Comparison of ENCODE assay signal across 20 mouse cellular contexts in genomic region chr12:111674850-111675486, GRCm38 (mm10). TPM values are rescaled to one million over a fixed set of nuclear protein-coding genes. Genes with fewer than 3 reads are reported as not detected.
DNase-seq lines count a peak whose midpoint lies in the region; ATAC-seq and TF ChIP-seq lines count a peak whose summit lies in the region.
"Had no signal": no experiment of that assay in that cellular context is flagged by ENCODE, and none has a peak within 500 bp of the region (broad histone marks: within the 10 kb centered on the region; RNA-seq: fewer than 3 reads in every experiment).

No protein-coding gene starts in this region.

- no peak overlapping the region for H3K9ac ChIP-seq in liver, adult 2 months (ENCODE audit: low read depth, low read length)
- no peak overlapping the region for H3K9ac ChIP-seq in liver, postnatal 0 days (replicated peaks)
- H3K9ac ChIP-seq: limb, embryonic 12.5 days; liver, embryonic 14.5 days had no signal

- no peak for ATAC-seq in liver, postnatal 0 days
- ATAC-seq in common myeloid progenitor, adult 5-6 weeks (replicated peaks; ENCODE audit: low read depth, poor library complexity, severe bottlenecking): peak; percentile 23
- ATAC-seq: hindbrain, postnatal 0 days had no signal

- H3K79me2 ChIP-seq in liver, adult 2 months (ENCODE audit: control insufficient read depth, insufficient read depth, low read length): no peaks in the 10 kb centered on the region

- H3K36me3 ChIP-seq in liver, adult 2 months (ENCODE audit: control insufficient read depth, insufficient read depth, low read length): no peaks in the 10 kb centered on the region
- no peaks in the 10 kb centered on the region for H3K36me3 ChIP-seq in liver, postnatal 0 days (replicated peaks; ENCODE audit: insufficient read depth, low read length)
- peaks cover 8% of the 10 kb centered on the region for H3K36me3 ChIP-seq in megakaryocyte, embryonic 14.5 days (replicated peaks; ENCODE audit: low read length)
- H3K36me3 ChIP-seq: limb, embryonic 12.5 days had no signal

- no peak for TF ChIP-seq POLR2A in liver, adult 2 months (IDR thresholded peaks at IDR 0.05; ENCODE audit: extremely low read depth, insufficient read depth, low read length)

- H3K27ac ChIP-seq in liver, adult 2 months (replicated peaks; ENCODE audit: insufficient read depth, low read depth, low read length): 0 out of 2 replicates have a peak overlapping the region, but pooled peaks have one; percentile 2
- no peak overlapping the region for H3K27ac ChIP-seq in liver, postnatal 0 days (ENCODE audit: low read depth)
- H3K27ac ChIP-seq: heart, adult 2 months; hindbrain, postnatal 0 days; limb, embryonic 12.5 days; liver, embryonic 14.5 days had no signal

- TF ChIP-seq EP300 in liver, postnatal 0 days (IDR thresholded peaks at IDR 0.05; ENCODE audit: low read depth): no peak

- H3K4me2 ChIP-seq in liver, postnatal 0 days (ENCODE audit: low read depth, low read length): no peak overlapping the region
- H3K4me2 ChIP-seq: limb, embryonic 12.5 days; midbrain, embryonic 11.5 days had no signal

- H3K9me3 ChIP-seq in liver, postnatal 0 days (ENCODE audit: low read length): no peaks in the 10 kb centered on the region
- no peaks in the 10 kb centered on the region for H3K9me3 ChIP-seq in megakaryocyte, embryonic 14.5 days
- H3K9me3 ChIP-seq: forebrain, embryonic 10.5 days; limb, embryonic 12.5 days had no signal

- peak; percentile 18 for DNase-seq in cerebellum, adult 11-12 months
- no peak for DNase-seq in cerebellum, postnatal 10 days
- DNase-seq in liver, adult 2 months (ENCODE audit: extremely low read depth, low read depth, low spot score): peak; percentile 19
- no peak for DNase-seq in liver, postnatal 0 days
- DNase-seq in lung, postnatal 14 days: no peak
- no peak for DNase-seq in urinary bladder, postnatal 4 days (ENCODE audit: low spot score in 2 of 2)
- DNase-seq: gastrocnemius, postnatal 10 days; heart, adult 2 months; heart, postnatal 36 days; kidney, adult 9 months; lung, postnatal 10 days; right cerebral cortex, postnatal 25 days; thymus, postnatal 4 days had no signal

- peaks cover 9% of the 10 kb centered on the region; the same call in 1 of the 2 replicates for H3K4me1 ChIP-seq in liver, adult 2 months (ENCODE audit: control insufficient read depth, insufficient read depth, low read length)
- H3K4me1 ChIP-seq in liver, postnatal 0 days (ENCODE audit: insufficient read depth): peaks cover 41% of the 10 kb centered on the region
- H3K4me1 ChIP-seq in megakaryocyte, embryonic 14.5 days: peaks cover 82% of the 10 kb centered on the region

- no peak overlapping the region for H3K4me3 ChIP-seq in liver, adult 2 months (ENCODE audit: insufficient read depth, low read depth, low read length)
- H3K4me3 ChIP-seq in liver, postnatal 0 days (ENCODE audit: low read depth, low read length): no peak overlapping the region
- peak overlapping the region; percentile 81 for H3K4me3 ChIP-seq in megakaryocyte, embryonic 14.5 days (replicated peaks)
- H3K4me3 ChIP-seq: forebrain, embryonic 10.5 days; heart, adult 2 months; limb, embryonic 12.5 days had no signal

- no peak for TF ChIP-seq CTCF in liver, adult 2 months (IDR thresholded peaks at IDR 0.05; ENCODE audit: low read depth, low read length)
- TF ChIP-seq CTCF in liver, postnatal 0 days (IDR thresholded peaks at IDR 0.05; ENCODE audit: low read depth): no peak

- 77% methylated on average over 2 of the region's 2 CpGs for WGBS in liver, adult 2 months
- WGBS in liver, postnatal 0 days (ENCODE audit: insufficient replicate concordance): 22% methylated on average over 2 of the region's 2 CpGs

- H3K27me3 ChIP-seq in liver, adult 2 months (ENCODE audit: control insufficient read depth, insufficient read depth, low read length): peaks cover 16% of the 10 kb centered on the region
- peaks cover 41% of the 10 kb centered on the region for H3K27me3 ChIP-seq in liver, postnatal 0 days (ENCODE audit: insufficient read depth, low read length)
- peaks cover 45% of the 10 kb centered on the region for H3K27me3 ChIP-seq in megakaryocyte, embryonic 14.5 days (replicated peaks)

RNA-seq across cellular contexts. Expression of gene Ckb, which starts 2.8 kb away (rescaled TPM):
- total RNA-seq in liver, adult 2 months (2014; rRNA removed): 9.7 and 9.9 TPM in 2 replicates
- 15.3 and 17.8 TPM in 2 replicates for polyA plus RNA-seq in liver, adult 2 months (2012; rRNA removed)
- 28.1 and 32.7 TPM in 2 replicates for polyA plus RNA-seq in liver, postnatal 0 days (2015; fragmentation: Nextera tagmentation; extraction: Ambion mirVana)
- total RNA-seq in common myeloid progenitor, adult 5-6 weeks (2017): 1.1 and 2.8 TPM in 2 replicates
- 64.6 and 102 TPM in 2 replicates for polyA plus RNA-seq in megakaryocyte, embryonic 14.5 days (2012; ENCODE audit: insufficient read depth, low replicate concordance)

RNA-seq across cellular contexts. Expression of gene Trmt61a, which starts 2.9 kb away (rescaled TPM):
- 2.3 and 5.3 TPM in 2 replicates for total RNA-seq in liver, adult 2 months (2014; rRNA removed)
- polyA plus RNA-seq in liver, adult 2 months (2012; rRNA removed): 17.9 and 33.1 TPM in 2 replicates
- 4.3 and 5.7 TPM in 2 replicates for polyA plus RNA-seq in liver, postnatal 0 days (2015; fragmentation: Nextera tagmentation; extraction: Ambion mirVana)
- 6.2 and 12.7 TPM in 2 replicates for total RNA-seq in common myeloid progenitor, adult 5-6 weeks (2017)
- 9.9 and 10.0 TPM in 2 replicates for polyA plus RNA-seq in megakaryocyte, embryonic 14.5 days (2012; ENCODE audit: insufficient read depth, low replicate concordance)

RNA-seq across cellular contexts. Expression of gene Bag5, which starts 38.1 kb away (rescaled TPM):
- total RNA-seq in liver, adult 2 months (2014; rRNA removed): 9.5 and 10.1 TPM in 2 replicates
- polyA plus RNA-seq in liver, adult 2 months (2012; rRNA removed): 6.7 and 7.7 TPM in 2 replicates
- 16.7 TPM in 2 replicates for polyA plus RNA-seq in liver, postnatal 0 days (2015; fragmentation: Nextera tagmentation; extraction: Ambion mirVana)
- total RNA-seq in common myeloid progenitor, adult 5-6 weeks (2017): 38.3 and 44.9 TPM in 2 replicates
- 2.5 and 4.8 TPM in 2 replicates for polyA plus RNA-seq in megakaryocyte, embryonic 14.5 days (2012; ENCODE audit: insufficient read depth, low replicate concordance)

RNA-seq across cellular contexts. Expression of gene Apopt1, which starts 38.1 kb away (rescaled TPM):
- total RNA-seq in liver, adult 2 months (2014; rRNA removed): 21.3 and 24.3 TPM in 2 replicates
- 58.2 and 78.4 TPM in 2 replicates for polyA plus RNA-seq in liver, adult 2 months (2012; rRNA removed)
- polyA plus RNA-seq in liver, postnatal 0 days (2015; fragmentation: Nextera tagmentation; extraction: Ambion mirVana): 21.5 and 22.1 TPM in 2 replicates
- total RNA-seq in common myeloid progenitor, adult 5-6 weeks (2017): 41.9 and 56.2 TPM in 2 replicates
- 65.2 and 126 TPM in 2 replicates for polyA plus RNA-seq in megakaryocyte, embryonic 14.5 days (2012; ENCODE audit: insufficient read depth, low replicate concordance)

Comparison
In these comparisons a context has a peak if more than half of its experiments do, and no peak if none do; other contexts are left out.
1. DNase-seq: peak in cerebellum, adult 11-12 months (single experiment) and liver, adult 2 months (single experiment); none in cerebellum, postnatal 10 days (0 of 2), liver, postnatal 0 days (single experiment), lung, postnatal 14 days (single experiment) and urinary bladder, postnatal 4 days (0 of 2).